Mouse (Mus musculus): ENCODE results near the gene Med28. TPM values are rescaled to one million over a fixed set of nuclear protein-coding genes. Genes with fewer than 3 reads are reported as not detected.

Gene Med28
- polyA plus RNA-seq, 1 experiment = not detected

DNA sequence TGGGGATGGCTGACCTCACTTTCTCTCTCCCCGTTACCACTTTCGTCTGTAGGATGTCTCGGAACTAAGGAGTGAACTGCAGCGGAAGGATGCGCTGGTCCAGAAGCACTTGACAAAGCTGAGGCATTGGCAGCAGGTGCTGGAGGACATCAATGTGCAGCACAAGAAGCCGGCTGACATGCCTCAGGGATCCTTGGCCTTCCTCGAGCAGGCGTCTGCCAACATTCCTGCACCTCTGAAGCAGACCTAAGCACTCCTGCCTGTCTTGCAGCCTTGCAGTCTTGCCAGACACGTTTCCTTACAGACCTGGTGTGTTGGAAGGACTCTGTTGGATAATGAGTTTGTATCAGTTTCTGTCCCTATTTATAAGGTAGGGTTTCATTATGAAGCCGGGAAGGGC, 5.1 kb downstream of the Med28 start:
- Histone ChIP-seq H3K4me1 (ENCODE audit: control insufficient read depth, insufficient read depth, low read length) (peaks cover 8% of the 10 kb centered on the region; the same call in 1 of the 2 replicates), H3K27ac (ENCODE audit: insufficient read depth, low read depth, low read length) (no peak overlapping the region), H3K4me3 (ENCODE audit: insufficient read depth, low read depth, low read length) (no peak overlapping the region)
- WGBS = 89% methylated on average over 10 of the region's 10 CpGs
- TF ChIP-seq CTCF (IDR thresholded peaks at IDR 0.05; ENCODE audit: insufficient read depth, low read depth, low read length) (no peak), POLR2A (IDR thresholded peaks at IDR 0.05; ENCODE audit: insufficient read depth, low read depth, low read length) (no peak)

- WGBS = 92% methylated on average over 4 of the region's 4 CpGs
- Histone ChIP-seq H3K4me3 (ENCODE audit: insufficient read depth, low read depth, low read length) (no peak overlapping the region), H3K4me1 (ENCODE audit: control insufficient read depth, insufficient read depth, low read length) (peaks cover 6% of the 10 kb centered on the region; the same call in 1 of the 2 replicates), H3K27ac (ENCODE audit: insufficient read depth, low read depth, low read length) (no peak overlapping the region)
- TF ChIP-seq POLR2A (IDR thresholded peaks at IDR 0.05; ENCODE audit: insufficient read depth, low read depth, low read length) (no peak), CTCF (IDR thresholded peaks at IDR 0.05; ENCODE audit: insufficient read depth, low read depth, low read length) (no peak)
Measured at GRCm38 (mm10) chr5:45526338-45526737, 6.3 kb downstream of the Med28 start.

DNA sequence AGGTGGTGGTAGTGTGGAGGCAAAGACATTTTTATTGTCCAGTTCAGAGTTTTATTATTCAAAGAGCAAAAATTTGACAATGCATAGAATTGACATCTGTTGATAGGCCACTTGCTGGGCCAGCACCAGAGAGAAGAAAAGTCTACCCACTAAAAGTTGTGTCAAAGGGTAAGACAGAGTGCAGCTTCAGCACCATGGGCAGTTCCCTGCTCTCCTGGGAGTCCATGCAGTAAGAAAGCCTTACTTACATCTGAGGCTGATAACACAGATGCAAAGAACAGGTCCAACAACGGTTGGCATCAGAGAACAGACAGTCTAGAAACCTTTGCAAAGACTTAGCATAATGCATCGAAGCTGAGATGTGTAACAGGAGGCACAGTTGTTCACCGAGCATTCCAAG, 9.7 kb downstream of the Med28 start:
- Histone ChIP-seq H3K4me1 (ENCODE audit: control insufficient read depth, insufficient read depth, low read length) (0 out of 2 replicates have a peak, but pooled peaks cover 5% of the 10 kb centered on the region), H3K27ac (ENCODE audit: insufficient read depth, low read depth, low read length) (no peak overlapping the region), H3K4me3 (ENCODE audit: insufficient read depth, low read depth, low read length) (no peak overlapping the region)
- TF ChIP-seq CTCF (IDR thresholded peaks at IDR 0.05; ENCODE audit: insufficient read depth, low read depth, low read length) (no peak), POLR2A (IDR thresholded peaks at IDR 0.05; ENCODE audit: insufficient read depth, low read depth, low read length) (no peak)
- 94% methylated on average over 3 of the region's 3 CpGs for WGBS

DNA sequence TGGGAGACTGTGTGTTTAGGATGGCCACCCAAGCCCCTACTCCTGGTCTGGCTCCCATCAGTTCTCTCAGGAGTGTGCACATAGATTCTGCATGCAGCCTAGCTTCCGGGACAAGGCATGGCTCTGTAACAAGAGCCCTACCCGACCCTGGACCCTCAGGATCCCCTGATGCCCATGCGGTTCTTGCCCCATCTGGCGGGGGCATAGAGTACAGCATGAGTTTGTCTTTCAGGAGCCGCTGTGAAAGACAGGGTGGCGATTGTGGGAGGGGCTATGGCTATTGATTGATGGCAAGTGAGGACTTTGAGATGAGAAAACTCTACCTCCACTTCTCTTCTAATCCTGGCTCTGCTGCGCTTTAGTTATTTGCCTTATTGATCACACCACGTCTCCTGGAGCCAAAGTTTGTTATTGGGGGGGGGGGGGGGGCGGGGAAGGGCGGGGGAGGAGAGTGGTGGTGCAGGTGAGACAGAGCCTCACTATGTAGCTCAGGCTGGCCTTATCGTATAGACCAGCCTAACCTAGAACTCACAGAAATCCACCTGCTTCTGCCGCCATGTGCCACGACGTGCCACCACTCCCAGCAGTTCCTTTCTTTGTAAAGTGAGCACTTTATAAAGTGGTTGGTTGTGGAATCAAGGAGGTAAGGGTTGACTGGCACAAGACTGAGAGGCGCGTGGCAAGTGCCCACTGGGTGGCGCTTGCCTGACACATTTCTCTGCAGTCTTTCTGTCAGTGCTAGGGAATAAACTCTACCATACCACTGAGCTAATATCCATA, 14.5 kb downstream of the Med28 start:
- 10% methylated on average over 16 of the region's 17 CpGs for WGBS
- H3K27ac ChIP-seq (ENCODE audit: insufficient read depth, low read depth, low read length) = no peak overlapping the region
- 0 out of 2 replicates have a peak, but pooled peaks cover 5% of the 10 kb centered on the region for H3K4me1 ChIP-seq (ENCODE audit: control insufficient read depth, insufficient read depth, low read length)
- no peak overlapping the region for H3K4me3 ChIP-seq (ENCODE audit: insufficient read depth, low read depth, low read length)
- no peak for TF ChIP-seq POLR2A (IDR thresholded peaks at IDR 0.05; ENCODE audit: insufficient read depth, low read depth, low read length)
- TF ChIP-seq CTCF (IDR thresholded peaks at IDR 0.05; ENCODE audit: insufficient read depth, low read depth, low read length) = peak; percentile 53; the same call in 1 of the 2 replicates

- Histone ChIP-seq H3K27ac (ENCODE audit: insufficient read depth, low read depth, low read length) (no peak overlapping the region), H3K4me3 (ENCODE audit: insufficient read depth, low read depth, low read length) (no peak overlapping the region), H3K4me1 (ENCODE audit: control insufficient read depth, insufficient read depth, low read length) (0 out of 2 replicates have a peak, but pooled peaks cover 5% of the 10 kb centered on the region)
- TF ChIP-seq CTCF (IDR thresholded peaks at IDR 0.05; ENCODE audit: insufficient read depth, low read depth, low read length) = no peak
- no peak for TF ChIP-seq POLR2A (IDR thresholded peaks at IDR 0.05; ENCODE audit: insufficient read depth, low read depth, low read length)
- 60% methylated on average over 4 of the region's 4 CpGs for WGBS
Measured at GRCm38 (mm10) chr5:45535177-45535576, 15.1 kb downstream of the Med28 start.

GRCm38 (mm10) chr5:45539502-45539901, 19.5 kb downstream of the Med28 start:
- H3K4me1 ChIP-seq (ENCODE audit: control insufficient read depth, insufficient read depth, low read length) = no peaks in the 10 kb centered on the region
- WGBS = 61% methylated on average over 10 of the region's 10 CpGs
- TF ChIP-seq POLR2A (IDR thresholded peaks at IDR 0.05; ENCODE audit: insufficient read depth, low read depth, low read length) (no peak), CTCF (IDR thresholded peaks at IDR 0.05; ENCODE audit: insufficient read depth, low read depth, low read length) (0 out of 2 replicates have a peak, but pooled peaks have one; percentile 13)
- H3K4me3 ChIP-seq (ENCODE audit: insufficient read depth, low read depth, low read length) = no peak overlapping the region
- no peak overlapping the region for H3K27ac ChIP-seq (ENCODE audit: insufficient read depth, low read depth, low read length)

- TF ChIP-seq POLR2A (IDR thresholded peaks at IDR 0.05; ENCODE audit: insufficient read depth, low read depth, low read length) (no peak), CTCF (IDR thresholded peaks at IDR 0.05; ENCODE audit: insufficient read depth, low read depth, low read length) (no peak)
- Histone ChIP-seq H3K27ac (ENCODE audit: insufficient read depth, low read depth, low read length) (no peak overlapping the region), H3K4me1 (ENCODE audit: control insufficient read depth, insufficient read depth, low read length) (no peaks in the 10 kb centered on the region), H3K4me3 (ENCODE audit: insufficient read depth, low read depth, low read length) (no peak overlapping the region)
- WGBS = 42% methylated on average over 5 of the region's 5 CpGs
Measured at GRCm38 (mm10) chr5:45543374-45543773, 23.3 kb downstream of the Med28 start.

DNA sequence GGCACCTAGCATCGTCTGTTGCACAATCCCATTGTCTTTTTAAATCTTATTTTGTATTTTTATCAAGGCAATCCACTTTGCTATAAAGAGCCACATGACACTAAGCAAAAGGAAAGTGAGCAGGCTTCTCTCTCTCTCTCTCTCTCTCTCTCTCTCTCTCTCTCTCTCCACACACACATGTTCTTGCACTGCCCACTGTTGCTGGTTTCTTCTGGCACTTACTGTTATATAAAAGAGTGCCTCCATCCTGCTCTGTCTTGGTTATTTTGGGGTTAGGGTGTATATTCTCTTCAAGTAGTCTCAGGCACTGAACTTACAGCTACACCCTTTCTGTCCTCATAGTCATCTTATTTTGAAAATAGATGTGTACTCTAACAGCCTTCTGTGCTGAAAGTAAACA, 29.6 kb downstream of the Med28 start:
- WGBS = 95% methylated on average over 1 of the region's 1 CpGs
- no peak overlapping the region for H3K4me3 ChIP-seq (ENCODE audit: insufficient read depth, low read depth, low read length)
- H3K27ac ChIP-seq (ENCODE audit: insufficient read depth, low read depth, low read length) = no peak overlapping the region
- H3K4me1 ChIP-seq (ENCODE audit: control insufficient read depth, insufficient read depth, low read length) = no peaks in the 10 kb centered on the region
- no peak for TF ChIP-seq POLR2A (IDR thresholded peaks at IDR 0.05; ENCODE audit: insufficient read depth, low read depth, low read length)
- no peak for TF ChIP-seq CTCF (IDR thresholded peaks at IDR 0.05; ENCODE audit: insufficient read depth, low read depth, low read length)

GRCm38 (mm10) chr5:45564054-45564453, 44.0 kb downstream of the Med28 start:
- Histone ChIP-seq H3K27ac (ENCODE audit: insufficient read depth, low read depth, low read length) (no peak overlapping the region), H3K4me1 (ENCODE audit: control insufficient read depth, insufficient read depth, low read length) (no peaks in the 10 kb centered on the region), H3K4me3 (ENCODE audit: insufficient read depth, low read depth, low read length) (no peak overlapping the region)
- TF ChIP-seq POLR2A (IDR thresholded peaks at IDR 0.05; ENCODE audit: insufficient read depth, low read depth, low read length) = no peak
- no peak for TF ChIP-seq CTCF (IDR thresholded peaks at IDR 0.05; ENCODE audit: insufficient read depth, low read depth, low read length)
- WGBS = 57% methylated on average over 6 of the region's 6 CpGs

Data from olfactory bulb, adult 2 months (tissue).